14 mouse cellular contexts compared by ENCODE assay signal in the genomic region with DNA sequence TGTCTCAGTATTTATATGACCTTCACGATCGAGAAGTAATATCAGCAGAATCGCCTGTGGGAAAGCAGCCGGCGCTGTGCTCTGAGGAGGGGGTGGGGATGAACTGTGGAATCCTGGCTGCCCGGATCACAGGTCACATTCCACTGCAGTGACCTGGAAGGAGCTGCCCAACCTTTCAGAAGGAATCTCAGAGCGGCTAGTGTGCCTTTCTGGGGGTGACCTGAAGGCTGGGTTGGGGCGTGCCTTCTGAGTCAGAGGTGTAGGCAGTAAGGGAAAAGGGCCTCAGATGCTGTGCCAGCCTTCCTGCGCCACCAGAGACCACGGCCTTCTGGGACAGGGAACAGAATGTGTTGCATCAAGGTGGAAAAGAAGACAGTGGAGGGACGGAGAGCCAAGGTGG. TPM values are rescaled to one million over a fixed set of nuclear protein-coding genes. Genes with fewer than 3 reads are reported as not detected.
DNase-seq lines count a peak whose midpoint lies in the region; ATAC-seq and TF ChIP-seq lines count a peak whose summit lies in the region.
"Had no signal": no experiment of that assay in that cellular context is flagged by ENCODE, and none has a peak within 500 bp of the region (broad histone marks: within the 10 kb centered on the region; RNA-seq: fewer than 3 reads in every experiment).

No protein-coding gene starts in this region.

- no peak overlapping the region for H3K9ac ChIP-seq in kidney, embryonic 14.5 days (ENCODE audit: low read depth, low read length)
- no peak overlapping the region for H3K9ac ChIP-seq in intestine, postnatal 0 days (ENCODE audit: low read depth, low read length)
- H3K9ac ChIP-seq: heart, embryonic 15.5 days had no signal

- no peak for TF ChIP-seq CTCF in intestine, postnatal 0 days (IDR thresholded peaks at IDR 0.05; ENCODE audit: low read depth)

- peaks cover 8% of the 10 kb centered on the region; the same call in 1 of the 2 replicates for H3K4me1 ChIP-seq in kidney, embryonic 14.5 days (ENCODE audit: control insufficient read depth, insufficient read depth, low read length)
- no peaks in the 10 kb centered on the region for H3K4me1 ChIP-seq in intestine, postnatal 0 days (replicated peaks; ENCODE audit: control insufficient read depth, insufficient read depth, low read length)

- peak; percentile 74 for DNase-seq in kidney, adult 11 months
- peak; percentile 31 for DNase-seq in R1 (ENCODE audit: low read depth, low spot score)
- peak; percentile 45 to 69 for DNase-seq in kidney, postnatal 4 days
- DNase-seq in cerebellum, adult 18-20 months: no peak
- DNase-seq in adrenal gland, adult 18-20 months (ENCODE audit: low spot score in 2 of 2): no peak
- DNase-seq: adrenal gland, postnatal 14 days had no signal

- WGBS in kidney, embryonic 14.5 days: 22% methylated on average over 11 of the region's 11 CpGs
- WGBS in intestine, postnatal 0 days: 18% methylated on average over 11 of the region's 11 CpGs

- H3K36me3 ChIP-seq in kidney, embryonic 14.5 days (ENCODE audit: control insufficient read depth, insufficient read depth, low read length): no peaks in the 10 kb centered on the region
- H3K36me3 ChIP-seq in intestine, postnatal 0 days (ENCODE audit: control insufficient read depth, insufficient read depth): no peaks in the 10 kb centered on the region
- H3K36me3 ChIP-seq: heart, embryonic 15.5 days had no signal

- ATAC-seq in kidney, embryonic 14.5 days (ENCODE audit: low FRiP score, low TSS enrichment): no peak
- peak; percentile 60 for ATAC-seq in intestine, postnatal 0 days
- ATAC-seq in inflammation-experienced regulatory T-cells, adult 6 months: no peak

- no peak overlapping the region for H3K4me2 ChIP-seq in kidney, embryonic 14.5 days (replicated peaks; ENCODE audit: low read depth, low read length)
- H3K4me2 ChIP-seq in intestine, postnatal 0 days (replicated peaks; ENCODE audit: low read depth): no peak overlapping the region
- H3K4me2 ChIP-seq: heart, embryonic 15.5 days had no signal

- H3K9me3 ChIP-seq in kidney, embryonic 14.5 days (ENCODE audit: control insufficient read depth, low read length): peaks cover 4% of the 10 kb centered on the region; the same call in 1 of the 2 replicates
- no peaks in the 10 kb centered on the region for H3K9me3 ChIP-seq in intestine, postnatal 0 days (ENCODE audit: control insufficient read depth)
- H3K9me3 ChIP-seq: heart, embryonic 15.5 days had no signal

- H3K27ac ChIP-seq in kidney, embryonic 14.5 days (ENCODE audit: low read depth, low read length): no peak overlapping the region
- H3K27ac ChIP-seq in intestine, postnatal 0 days (ENCODE audit: low read depth, low read length): no peak overlapping the region
- H3K27ac ChIP-seq: heart, embryonic 15.5 days had no signal

- no peak overlapping the region for H3K4me3 ChIP-seq in kidney, embryonic 14.5 days (ENCODE audit: low read length)
- H3K4me3 ChIP-seq in intestine, postnatal 0 days (ENCODE audit: low read depth, low read length): no peak overlapping the region
- H3K4me3 ChIP-seq: heart, embryonic 15.5 days; megakaryocyte, embryonic 14.5 days had no signal

- no peaks in the 10 kb centered on the region for H3K27me3 ChIP-seq in kidney, embryonic 14.5 days (ENCODE audit: control insufficient read depth, insufficient read depth, low read length)
- no peaks in the 10 kb centered on the region for H3K27me3 ChIP-seq in intestine, postnatal 0 days (replicated peaks; ENCODE audit: control insufficient read depth, insufficient read depth, low read length)
- H3K27me3 ChIP-seq: heart, embryonic 15.5 days had no signal

RNA-seq across cellular contexts. Expression of gene Spo11, which starts 12.3 kb away (rescaled TPM):
- 0.17 and 0.34 TPM in 2 replicates for polyA plus RNA-seq in kidney, embryonic 14.5 days (2014; fragmentation: Nextera tagmentation; extraction: Ambion mirVana)
- polyA plus RNA-seq in intestine, postnatal 0 days (2015; fragmentation: Nextera tagmentation; extraction: Ambion mirVana): 0.04 TPM in 1 of 2 replicates, not detected in the other
- total RNA-seq in adrenal gland, adult 18-20 months (2021): not detected
- 1 to 10 TPM; 4.6 to 6.3 (median 6.0) TPM for polyA plus RNA-seq in inflammation-experienced regulatory T-cells, adult 6 months (2017; shearing (Covaris generic))
- total RNA-seq: adrenal gland, postnatal 14 days; gastrocnemius, adult 18-20 months had no signal
- polyA plus RNA-seq: heart, embryonic 15.5 days; liver, embryonic 16.5 days had no signal

RNA-seq across cellular contexts. Expression of gene Bmp7, which starts 25.1 kb away (rescaled TPM):
- polyA plus RNA-seq in kidney, embryonic 14.5 days (2014; fragmentation: Nextera tagmentation; extraction: Ambion mirVana): 49.3 and 54.2 TPM in 2 replicates
- polyA plus RNA-seq in intestine, postnatal 0 days (2015; fragmentation: Nextera tagmentation; extraction: Ambion mirVana): 37.6 and 41.1 TPM in 2 replicates
- total RNA-seq in adrenal gland, adult 18-20 months (2021): 10 to 100 TPM; 33.4 to 55.2 TPM
- 10 to 100 TPM in 2 of 3 experiments, 1 to 10 TPM in 1; 5.9 to 16.6 (median 14.8) TPM for polyA plus RNA-seq in inflammation-experienced regulatory T-cells, adult 6 months (2017; shearing (Covaris generic))
- total RNA-seq: common myeloid progenitor, adult 5-6 weeks had no signal

RNA-seq across cellular contexts. Expression of gene Rae1, which starts 34.7 kb away (rescaled TPM):
- 131 and 155 TPM in 2 replicates for polyA plus RNA-seq in kidney, embryonic 14.5 days (2014; fragmentation: Nextera tagmentation; extraction: Ambion mirVana)
- 62.8 and 63.5 TPM in 2 replicates for polyA plus RNA-seq in intestine, postnatal 0 days (2015; fragmentation: Nextera tagmentation; extraction: Ambion mirVana)
- 10 to 100 TPM; 54.5 to 67.4 TPM for total RNA-seq in adrenal gland, adult 18-20 months (2021)
- polyA plus RNA-seq in inflammation-experienced regulatory T-cells, adult 6 months (2017; shearing (Covaris generic)): 10 to 100 TPM; 29.2 to 50.7 (median 50.2) TPM

RNA-seq across cellular contexts. Expression of gene Rbm38, which starts 55.0 kb away (rescaled TPM):
- polyA plus RNA-seq in kidney, embryonic 14.5 days (2014; fragmentation: Nextera tagmentation; extraction: Ambion mirVana): 41.3 and 42.6 TPM in 2 replicates
- polyA plus RNA-seq in intestine, postnatal 0 days (2015; fragmentation: Nextera tagmentation; extraction: Ambion mirVana): 39.0 and 39.8 TPM in 2 replicates
- 10 to 100 TPM; 14.8 to 21.2 TPM for total RNA-seq in adrenal gland, adult 18-20 months (2021)
- polyA plus RNA-seq in inflammation-experienced regulatory T-cells, adult 6 months (2017; shearing (Covaris generic)): 100 to 1,000 TPM; 115 to 138 (median 124) TPM

Comparison
In these comparisons a context has a peak if more than half of its experiments do, and no peak if none do; other contexts are left out.
1. DNase-seq: peak in kidney, adult 11 months (single experiment), R1 (single experiment) and kidney, postnatal 4 days (2 of 2); none in cerebellum, adult 18-20 months (0 of 2) and adrenal gland, adult 18-20 months (0 of 2).